Mouse (Mus musculus) limb, embryonic 11.5 days (tissue): Measurements from ENCODE around the gene Fry. TPM values are rescaled to one million over a fixed set of nuclear protein-coding genes. Genes with fewer than 3 reads are reported as not detected.
A peak's percentile ranks its signal among the peaks of the same experiment; 100 is the strongest.

Experiments
- ATAC-seq: fragments of 200-750 bp; cut with Nextera tagmentation; 2 replicates; pipeline ENCODE4 v1.8.0; 2017; ENCODE audit warnings: low read depth; ENCODE audit not compliant: insufficient number of reproducible peaks, low FRiP score, low TSS enrichment
- DNase-seq: peaks from one replicate; pipeline ENCODE4 v3.0.0-alpha.2; 2015; ENCODE audit warnings: low spot score
- H3K27ac ChIP-seq: fragments of 300-500 bp; sonication (generic); replicated peaks from 2 replicates; pipeline ENCODE4 v1.5.1; 2014; ENCODE audit warnings: low read depth, mild to moderate bottlenecking, low read length
- H3K27me3 ChIP-seq: fragments of 300-500 bp; sonication (generic); 2 replicates; pipeline ENCODE4 v1.6.1; 2014; ENCODE audit warnings: mild to moderate bottlenecking, low read length, mixed read lengths; ENCODE audit not compliant: control insufficient read depth, insufficient read depth
- H3K36me3 ChIP-seq: fragments of 300-500 bp; sonication (generic); 2 replicates; pipeline ENCODE4 v1.6.1; 2014; ENCODE audit warnings: mild to moderate bottlenecking, low read length, moderate library complexity, mixed read lengths; ENCODE audit not compliant: control insufficient read depth, insufficient read depth
- H3K4me1 ChIP-seq: fragments of 300-500 bp; sonication (generic); 2 replicates; pipeline ENCODE4 v1.6.1; 2014; ENCODE audit warnings: low read length, mixed read lengths; ENCODE audit not compliant: control insufficient read depth, insufficient read depth
- H3K4me2 ChIP-seq: fragments of 300-500 bp; sonication (generic); 2 replicates; pipeline ENCODE4 v1.6.1; 2014; ENCODE audit warnings: low read depth, mild to moderate bottlenecking, moderate library complexity; ENCODE audit not compliant: severe bottlenecking
- H3K4me3 ChIP-seq: fragments of 300-500 bp; sonication (generic); 2 replicates; pipeline ENCODE4 v1.5.1; 2014; ENCODE audit warnings: low read depth, low read length
- H3K9ac ChIP-seq: fragments of 300-500 bp; sonication (generic); 2 replicates; pipeline ENCODE4 v1.6.1; 2014; ENCODE audit warnings: mild to moderate bottlenecking, low read length
- H3K9me3 ChIP-seq: fragments of 300-500 bp; sonication (generic); 2 replicates; pipeline ENCODE4 v1.6.1; 2016; ENCODE audit warnings: low read length; ENCODE audit not compliant: control insufficient read depth
- WGBS: fragments of 180-500 bp; shearing (Covaris S2); extraction: QIAGEN DNeasy Blood & Tissue Kit; methylation state at CpG from one replicate; pipeline ENCODE4 v1.1.7; 2014; 5-methylcytosine and 5-hydroxymethylcytosine counted together
- polyA plus RNA-seq: library from polyadenylated mRNA; unstranded; fragments of >200 nt; fragmentation: Nextera tagmentation; extraction: Ambion mirVana; gene quantifications from 2 replicates; pipeline ENCODE4 v1.2.1, GENCODE M21; 2014

Fry gene
- polyA plus RNA-seq, 1 experiment from 2014 or later = 5.2 TPM

GRCm38 (mm10) chr5:150167287-150167686 lies 48.8 kb downstream of the Fry start:
- no peak overlapping the region for H3K4me2 ChIP-seq
- H3K9ac ChIP-seq = no peak overlapping the region
- no peaks in the 10 kb centered on the region for H3K4me1 ChIP-seq
- ATAC-seq = no peak
- no peak for DNase-seq
- no peaks in the 10 kb centered on the region for H3K27me3 ChIP-seq
- no peak overlapping the region for H3K4me3 ChIP-seq
- H3K9me3 ChIP-seq = no peaks in the 10 kb centered on the region
- H3K27ac ChIP-seq = no peak overlapping the region
- 69% methylated on average over 2 of the region's 2 CpGs for WGBS
- no peaks in the 10 kb centered on the region for H3K36me3 ChIP-seq

- no peaks in the 10 kb centered on the region for H3K36me3 ChIP-seq
- ATAC-seq = peak; percentile 81; the same call in 1 of the 2 replicates
- peak; percentile 79 for DNase-seq
- H3K4me1 ChIP-seq = no peaks in the 10 kb centered on the region
- H3K27me3 ChIP-seq = no peaks in the 10 kb centered on the region
- no peak overlapping the region for H3K4me2 ChIP-seq
- no peak overlapping the region for H3K4me3 ChIP-seq
- H3K9ac ChIP-seq = no peak overlapping the region
- H3K27ac ChIP-seq = no peak overlapping the region
- 5% methylated on average over 9 of the region's 9 CpGs for WGBS
- no peaks in the 10 kb centered on the region for H3K9me3 ChIP-seq
Measured at GRCm38 (mm10) chr5:150168712-150169111, 50.3 kb downstream of the Fry start.

GRCm38 (mm10) chr5:150171562-150171961 lies 53.1 kb downstream of the Fry start:
- Histone ChIP-seq H3K4me1 (no peaks in the 10 kb centered on the region), H3K36me3 (no peaks in the 10 kb centered on the region), H3K9ac (no peak overlapping the region), H3K9me3 (0 out of 2 replicates have a peak, but pooled peaks cover 2% of the 10 kb centered on the region), H3K4me2 (no peak overlapping the region), H3K27ac (no peak overlapping the region), H3K4me3 (no peak overlapping the region), H3K27me3 (no peaks in the 10 kb centered on the region)
- WGBS = 65% methylated on average over 10 of the region's 10 CpGs
- DNase-seq = no peak
- ATAC-seq = no peak

- no peak overlapping the region for H3K4me3 ChIP-seq
- 89% methylated on average over 6 of the region's 6 CpGs for WGBS
- no peaks in the 10 kb centered on the region for H3K4me1 ChIP-seq
- DNase-seq (no peak), ATAC-seq (no peak)
- no peak overlapping the region for H3K27ac ChIP-seq
- H3K4me2 ChIP-seq = no peak overlapping the region
- 0 out of 2 replicates have a peak, but pooled peaks cover 2% of the 10 kb centered on the region for H3K9me3 ChIP-seq
- H3K27me3 ChIP-seq = no peaks in the 10 kb centered on the region
- no peak overlapping the region for H3K9ac ChIP-seq
- no peaks in the 10 kb centered on the region for H3K36me3 ChIP-seq
Measured at GRCm38 (mm10) chr5:150173869-150174268, 55.4 kb downstream of the Fry start.

GRCm38 (mm10) chr5:150174950-150175349 lies 56.5 kb downstream of the Fry start:
- DNase-seq (no peak), ATAC-seq (no peak)
- Histone ChIP-seq H3K9me3 (0 out of 2 replicates have a peak, but pooled peaks cover 2% of the 10 kb centered on the region), H3K4me3 (no peak overlapping the region), H3K9ac (no peak overlapping the region), H3K27me3 (no peaks in the 10 kb centered on the region), H3K27ac (no peak overlapping the region), H3K4me2 (no peak overlapping the region), H3K36me3 (no peaks in the 10 kb centered on the region), H3K4me1 (no peaks in the 10 kb centered on the region)

GRCm38 (mm10) chr5:150176251-150177015 lies 58.0 kb downstream of the Fry start:
- WGBS = 83% methylated on average over 13 of the region's 13 CpGs
- no peak for ATAC-seq

GRCm38 (mm10) chr5:150177757-150178156 lies 59.3 kb downstream of the Fry start:
- Histone ChIP-seq H3K9me3 (0 out of 2 replicates have a peak, but pooled peaks cover 2% of the 10 kb centered on the region), H3K27ac (no peak overlapping the region), H3K36me3 (no peaks in the 10 kb centered on the region), H3K4me1 (no peaks in the 10 kb centered on the region), H3K4me2 (no peak overlapping the region), H3K9ac (no peak overlapping the region), H3K27me3 (no peaks in the 10 kb centered on the region), H3K4me3 (no peak overlapping the region)
- ATAC-seq (no peak), DNase-seq (no peak)
- 89% methylated on average over 1 of the region's 1 CpGs for WGBS

More at GRCm38 (mm10) chr5:150176251-150177015, 58.0 kb downstream of the Fry start:
- Histone ChIP-seq H3K4me2 (no peak overlapping the region), H3K9ac (no peak overlapping the region), H3K27ac (no peak overlapping the region), H3K4me3 (no peak overlapping the region), H3K36me3 (no peaks in the 10 kb centered on the region), H3K27me3 (no peaks in the 10 kb centered on the region), H3K4me1 (no peaks in the 10 kb centered on the region), H3K9me3 (0 out of 2 replicates have a peak, but pooled peaks cover 2% of the 10 kb centered on the region)
- DNase-seq = no peak

GRCm38 (mm10) chr5:150178194-150178801 lies 59.9 kb downstream of the Fry start:
- Histone ChIP-seq H3K9me3 (0 out of 2 replicates have a peak, but pooled peaks cover 2% of the 10 kb centered on the region), H3K36me3 (no peaks in the 10 kb centered on the region), H3K27ac (no peak overlapping the region), H3K27me3 (no peaks in the 10 kb centered on the region), H3K4me2 (no peak overlapping the region), H3K4me3 (no peak overlapping the region), H3K9ac (no peak overlapping the region), H3K4me1 (no peaks in the 10 kb centered on the region)
- DNase-seq = no peak
- 90% methylated on average over 1 of the region's 2 CpGs for WGBS
- ATAC-seq = no peak
